Mouse (Mus musculus): Measurements from ENCODE around the gene Arhgap23. TPM values are rescaled to one million over a fixed set of nuclear protein-coding genes. Genes with fewer than 3 reads are reported as not detected.

Arhgap23 gene
- total and polyA plus RNA-seq, 3 experiments, result 1.2 to 5.6 (median 4.2) TPM

DNA sequence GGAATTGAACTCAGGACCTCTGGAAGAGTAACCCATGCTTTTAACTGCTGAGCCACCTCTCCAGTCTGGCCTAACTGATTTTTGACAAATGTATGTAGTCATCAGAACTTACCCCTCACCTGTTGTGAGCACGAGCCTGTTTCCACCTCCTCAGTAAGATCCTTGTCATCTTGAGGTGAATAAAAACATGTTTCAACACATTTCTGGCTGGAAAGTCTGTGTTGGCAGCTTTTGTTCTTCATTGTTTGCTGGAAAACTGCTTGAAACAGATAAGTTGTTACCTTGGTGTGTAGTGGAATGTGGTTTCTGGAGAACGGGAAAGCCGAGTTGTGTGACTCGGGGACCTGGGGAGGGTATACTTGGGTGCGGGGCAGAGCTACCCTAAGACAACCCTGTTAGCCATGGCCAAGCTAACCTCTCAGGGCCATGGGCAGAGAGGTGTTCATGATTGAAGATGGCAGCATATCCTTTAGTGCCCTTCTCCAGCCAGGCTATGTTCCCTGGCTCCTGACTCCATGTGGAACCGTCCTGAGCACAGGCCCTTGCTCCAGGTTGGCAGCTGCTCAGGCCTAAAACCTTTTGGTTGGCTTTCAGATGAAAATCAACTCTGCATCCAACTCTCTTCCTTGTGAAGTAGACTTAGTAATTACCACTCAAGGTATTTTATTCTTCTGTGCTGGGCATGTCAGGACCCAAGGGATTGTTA, 43.0 kb upstream of the Arhgap23 start:
- H3K4me3 ChIP-seq (replicated peaks in 1 of 3; ENCODE audit: low read depth in 2 of 3, low read length in 2 of 3, poor library complexity in 1 of 3), result no peak overlapping the region
- no peaks in the 10 kb centered on the region for H3K27me3 ChIP-seq (replicated peaks)
- H3K36me3 ChIP-seq (replicated peaks in 1 of 2; ENCODE audit: control insufficient read depth in 1 of 2, insufficient read depth in 1 of 2, low read length in 1 of 2), result peaks cover 16 to 73% of the 10 kb centered on the region in 2 experiments
- no peak for TF ChIP-seq NELFE (IDR thresholded peaks at IDR 0.05; ENCODE audit: low read depth, low read length)
- TF ChIP-seq HCFC1 (IDR thresholded peaks at IDR 0.05; ENCODE audit: low read depth, low read length), result no peak
- TF ChIP-seq CHD1 (IDR thresholded peaks at IDR 0.05; ENCODE audit: low read depth, low read length), result no peak
- TF ChIP-seq MEF2A (IDR thresholded peaks at IDR 0.05; ENCODE audit: borderline replicate concordance, low read depth, low read length), result no peak
- TF ChIP-seq MAFK (IDR thresholded peaks at IDR 0.05; ENCODE audit: insufficient replicate concordance, low read length), result no peak
- no peak for TF ChIP-seq ZC3H11A (IDR thresholded peaks at IDR 0.05; ENCODE audit: low read depth, low read length)
- no peak for TF ChIP-seq SMC3 (IDR thresholded peaks at IDR 0.05; ENCODE audit: low read depth, low read length)
- TF ChIP-seq TBP (conservative IDR thresholded peaks at IDR 0.05; ENCODE audit: low read depth, low read length), result no peak
- H3K4me2 ChIP-seq (ENCODE audit: insufficient read depth, low read depth, poor library complexity, severe bottlenecking), result no peak overlapping the region
- H3K27ac ChIP-seq (ENCODE audit: insufficient read depth, low read depth), result no peak overlapping the region
- H3K4me1 ChIP-seq (ENCODE audit: control insufficient read depth in 1 of 2, insufficient read depth in 2 of 2), result peaks cover 0 to 25% of the 10 kb centered on the region in 2 experiments; a peak in 2 of 4 replicates
- dilution Hi-C loops (cut with MboI; ENCODE audit: extremely low pct_ligation_motif_present, extremely low pct_unique_long_range_greater_than_20kb, low sequenced_read_pairs) (no loop called here), in situ Hi-C loops (cut with MboI; ENCODE audit: low pct_ligation_motif_present, low pct_unique_long_range_greater_than_20kb, low sequenced_read_pairs) (no loop called here)
- H3K9ac ChIP-seq (ENCODE audit: insufficient read depth, low read depth), result no peak overlapping the region
- peaks cover 5% of the 10 kb centered on the region; the same call in 1 of the 2 replicates for H3K79me2 ChIP-seq (replicated peaks; ENCODE audit: control insufficient read depth, extremely low read depth, insufficient read depth, poor library complexity, severe bottlenecking)
- DNase-seq (ENCODE audit: extremely low read depth), result no peak
- H3K9me3 ChIP-seq (replicated peaks; ENCODE audit: low read length), result no peaks in the 10 kb centered on the region

DNA sequence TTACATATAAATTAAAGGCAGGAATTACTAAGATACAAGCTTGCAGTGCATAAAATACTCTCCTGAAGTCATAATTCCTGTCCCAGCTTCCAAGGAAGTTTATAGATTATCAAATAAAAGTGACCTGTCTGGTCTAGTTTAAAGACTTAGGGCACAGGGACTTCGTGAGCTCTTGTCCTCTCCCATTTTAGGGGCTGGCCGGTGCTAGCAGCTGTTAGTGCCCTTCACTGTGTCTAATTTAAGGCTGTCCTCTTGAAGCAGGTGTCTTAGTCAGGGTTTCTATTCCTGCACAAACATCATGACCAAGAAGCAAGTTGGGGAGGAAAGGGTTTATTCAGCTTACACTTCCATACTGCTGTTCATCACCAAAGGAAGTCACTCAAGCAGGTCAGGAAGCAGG, 41.9 kb upstream of the Arhgap23 start:
- H3K27ac ChIP-seq (ENCODE audit: insufficient read depth, low read depth), result no peak overlapping the region
- no peak overlapping the region for H3K4me3 ChIP-seq (replicated peaks in 1 of 3; ENCODE audit: low read depth in 2 of 3, low read length in 2 of 3, poor library complexity in 1 of 3)
- in situ Hi-C loops (cut with MboI; ENCODE audit: low pct_ligation_motif_present, low pct_unique_long_range_greater_than_20kb, low sequenced_read_pairs) (no loop called here), dilution Hi-C loops (cut with MboI; ENCODE audit: extremely low pct_ligation_motif_present, extremely low pct_unique_long_range_greater_than_20kb, low sequenced_read_pairs) (no loop called here)
- H3K27me3 ChIP-seq (replicated peaks), result no peaks in the 10 kb centered on the region
- peaks cover 24 to 76% of the 10 kb centered on the region in 2 experiments for H3K36me3 ChIP-seq (replicated peaks in 1 of 2; ENCODE audit: control insufficient read depth in 1 of 2, insufficient read depth in 1 of 2, low read length in 1 of 2)
- H3K4me1 ChIP-seq (ENCODE audit: control insufficient read depth in 1 of 2, insufficient read depth in 2 of 2), result peaks cover 0 to 25% of the 10 kb centered on the region in 2 experiments; a peak in 2 of 4 replicates
- H3K4me2 ChIP-seq (ENCODE audit: insufficient read depth, low read depth, poor library complexity, severe bottlenecking), result no peak overlapping the region
- no peaks in the 10 kb centered on the region for H3K9me3 ChIP-seq (replicated peaks; ENCODE audit: low read length)
- no peak overlapping the region for H3K9ac ChIP-seq (ENCODE audit: insufficient read depth, low read depth)
- TF ChIP-seq JUN (IDR thresholded peaks at IDR 0.05; ENCODE audit: insufficient read depth, low read depth, low read length) (no peak), MAFK (IDR thresholded peaks at IDR 0.05; ENCODE audit: insufficient replicate concordance, low read length) (no peak), MAX (IDR thresholded peaks at IDR 0.05; ENCODE audit: low read length) (no peak), USF2 (conservative IDR thresholded peaks at IDR 0.05; ENCODE audit: low read depth, low read length) (no peak), NELFE (IDR thresholded peaks at IDR 0.05; ENCODE audit: low read depth, low read length) (no peak), MEF2A (IDR thresholded peaks at IDR 0.05; ENCODE audit: borderline replicate concordance, low read depth, low read length) (no peak), TBP (conservative IDR thresholded peaks at IDR 0.05; ENCODE audit: low read depth, low read length) (no peak), TCF12 (IDR thresholded peaks at IDR 0.05; ENCODE audit: low read depth, low read length) (no peak), POLR2A (IDR thresholded peaks at IDR 0.05; ENCODE audit: low read depth, low read length) (no peak), RAD21 (IDR thresholded peaks at IDR 0.05; ENCODE audit: low read depth, low read length) (no peak), RCOR1 (conservative IDR thresholded peaks at IDR 0.05; ENCODE audit: low read depth, low read length) (no peak), IRF4 (IDR thresholded peaks at IDR 0.05; ENCODE audit: low read depth, low read length) (no peak), POLR2AphosphoS2 (IDR thresholded peaks at IDR 0.05; ENCODE audit: low read depth, low read length) (no peak), EP300 (IDR thresholded peaks at IDR 0.05; ENCODE audit: low read length) (no peak), ETS1 (conservative IDR thresholded peaks at IDR 0.05; ENCODE audit: low read depth, low read length) (no peak), MYC (IDR thresholded peaks at IDR 0.05; ENCODE audit: low read depth, low read length) (no peak)
- H3K79me2 ChIP-seq (replicated peaks; ENCODE audit: control insufficient read depth, extremely low read depth, insufficient read depth, poor library complexity, severe bottlenecking), result peaks cover under 1% of the 10 kb centered on the region; the same call in 1 of the 2 replicates
- DNase-seq (ENCODE audit: extremely low read depth), result no peak
